Mouse (Mus musculus) urinary bladder, postnatal 36 days (tissue): ENCODE measurements at regions not wholly inside any gene's neighbourhood (a gene's known extent, or its start where the extent isn't known, plus 50 kb on each side); places are given as distances from the start of the nearest gene placed in this dataset.
A peak's percentile ranks its signal among the peaks of the same experiment; 100 is the strongest.

Experiments
- DNase-seq, 2 experiments: peaks; one replicate each; pipeline ENCODE4 v3.0.0; 2022; ENCODE audit warnings: low spot score in 2 of 2, mixed read lengths in 1 of 2

DNA sequence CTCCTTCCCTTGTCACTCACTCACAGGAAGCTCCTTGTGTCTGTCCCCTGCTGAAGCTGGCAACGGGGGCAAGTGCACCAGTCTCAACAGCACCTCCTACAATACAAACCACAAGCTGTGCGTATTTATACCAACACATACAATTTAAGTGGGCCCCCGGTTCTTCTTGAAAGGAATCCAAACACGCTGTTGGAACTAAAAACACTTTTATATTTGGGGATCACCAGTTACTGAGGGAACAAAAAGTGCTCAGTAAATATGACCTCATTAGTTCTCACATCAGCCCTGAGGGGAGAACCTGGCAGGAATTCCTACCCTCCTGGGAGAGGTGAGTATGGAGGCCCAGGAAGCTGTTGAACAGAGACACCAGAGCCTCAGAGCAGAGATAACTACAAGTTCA is 107.8 kb upstream of the Kit start:
- DNase-seq = no peak

GRCm38 (mm10) chr5:75467916-75468315 is 106.8 kb upstream of the Kit start:
- no peak for DNase-seq

- DNase-seq = no peak
Measured at GRCm38 (mm10) chr5:75471010-75471409, 103.7 kb upstream of the Kit start.

GRCm38 (mm10) chr5:75472484-75472883 is 102.2 kb upstream of the Kit start:
- DNase-seq = no peak

DNA sequence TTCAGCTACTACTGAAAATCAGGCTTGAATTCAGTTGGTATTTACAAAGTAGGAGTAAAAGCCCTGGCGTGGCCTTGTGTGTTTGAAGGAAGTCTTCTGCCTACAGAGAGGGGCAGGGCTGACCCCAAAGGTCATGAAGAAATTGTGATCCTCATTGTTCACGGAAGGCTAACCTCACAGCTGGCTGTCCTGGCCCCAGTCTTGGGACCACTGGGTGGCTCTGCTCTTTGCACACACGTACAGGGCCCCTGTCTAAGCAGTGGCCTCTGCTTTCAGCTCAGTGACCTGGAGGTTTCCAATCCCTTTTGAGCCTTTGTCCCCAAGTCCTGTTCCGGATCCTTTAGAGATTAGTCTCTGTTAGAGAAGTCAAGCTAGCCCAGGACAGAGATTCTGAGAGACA is 99.3 kb upstream of the Kit start:
- DNase-seq = no peak

- DNase-seq = no peak
Measured at GRCm38 (mm10) chr5:75478499-75478898, 96.2 kb upstream of the Kit start.

GRCm38 (mm10) chr5:75479149-75479548 is 95.6 kb upstream of the Kit start:
- no peak for DNase-seq

- DNase-seq = no peak
Measured at GRCm38 (mm10) chr5:75481595-75481994, 93.1 kb upstream of the Kit start.

DNA sequence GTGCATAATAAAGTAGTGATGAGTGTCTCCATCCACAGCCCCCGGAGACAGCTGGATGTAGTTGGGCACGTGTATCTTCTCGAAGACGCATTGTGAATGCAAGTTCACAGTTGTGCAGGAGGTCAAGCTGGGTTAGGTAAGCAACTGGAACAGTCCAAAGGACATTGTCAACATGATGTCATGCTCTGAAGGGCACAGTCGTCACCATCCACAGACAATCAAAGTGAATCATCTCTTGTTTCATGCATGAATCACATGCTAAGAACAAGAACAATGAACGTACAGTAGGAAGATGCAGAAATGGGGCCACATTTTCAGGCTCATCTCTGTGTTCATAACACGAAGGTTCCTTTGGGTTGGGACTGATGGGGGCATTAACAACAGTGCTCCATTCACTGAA is 90.4 kb upstream of the Kit start:
- DNase-seq = no peak

DNA sequence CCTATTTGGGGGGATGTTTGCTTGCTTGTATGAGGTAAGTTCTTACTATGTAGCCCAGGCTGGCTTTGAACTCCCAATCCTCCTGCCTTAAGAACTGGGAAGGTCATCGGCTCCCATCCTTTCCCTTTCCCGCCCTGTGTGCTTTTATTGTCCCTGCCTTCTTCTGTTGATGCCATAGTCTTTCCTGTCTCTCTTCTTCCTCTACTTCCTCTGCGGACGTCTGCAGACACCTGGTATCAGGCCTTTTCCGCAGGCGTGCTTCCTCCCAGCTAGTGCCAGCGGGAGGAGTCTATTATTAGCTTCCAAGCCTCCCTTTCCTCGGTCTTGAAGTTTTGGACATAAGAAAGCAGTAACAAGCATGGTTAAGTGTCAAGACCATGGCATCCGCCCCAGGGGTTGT is 83.9 kb upstream of the Kit start:
- no peak for DNase-seq

DNA sequence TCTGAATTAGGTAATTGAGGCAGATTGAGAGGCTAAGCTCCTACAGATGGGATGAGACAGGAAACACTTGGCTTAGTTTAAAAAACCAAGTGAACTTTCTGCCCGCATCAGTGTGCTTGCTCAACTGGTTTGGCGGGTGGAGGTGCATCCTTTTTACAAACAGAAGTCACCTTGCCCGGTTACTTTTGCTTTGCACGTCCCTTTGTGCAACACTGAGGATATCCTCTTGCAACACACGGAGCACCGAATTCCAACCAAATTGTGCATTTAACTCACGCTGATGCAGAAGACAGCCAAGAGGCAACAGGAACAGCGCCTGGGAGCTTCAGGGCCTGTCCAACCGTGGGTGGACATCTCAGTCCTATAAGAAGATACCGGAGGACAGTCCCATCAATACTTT is 80.6 kb upstream of the Kit start:
- peak; percentile 5 to 9 for DNase-seq

DNA sequence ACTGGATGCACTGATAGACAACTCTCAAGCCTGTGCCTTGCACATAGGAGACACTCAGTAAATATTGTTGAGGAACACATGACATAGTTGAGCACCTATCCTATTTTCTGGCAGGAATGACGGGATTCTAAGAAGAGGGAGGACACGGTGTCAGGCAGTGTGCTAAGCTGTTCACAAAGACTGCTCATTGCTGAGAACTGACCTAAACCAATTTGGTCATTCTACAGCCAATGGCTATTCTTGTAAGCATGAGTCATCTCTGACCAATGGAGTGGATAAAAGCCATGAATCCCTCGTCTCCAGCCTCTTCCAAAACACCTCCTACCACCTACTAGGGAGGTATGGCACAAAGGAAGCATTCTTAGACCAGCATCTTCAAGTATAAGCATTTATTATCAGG is 75.7 kb upstream of the Kit start:
- DNase-seq = no peak

- DNase-seq = no peak
Measured at GRCm38 (mm10) chr5:75499695-75500094, 75.0 kb upstream of the Kit start.

GRCm38 (mm10) chr5:75500654-75501416 is 73.9 kb upstream of the Kit start:
- no peak for DNase-seq

- DNase-seq = no peak
Measured at GRCm38 (mm10) chr5:75503673-75504072, 71.0 kb upstream of the Kit start.

- no peak for DNase-seq
Measured at GRCm38 (mm10) chr5:75512521-75513422, 61.9 kb upstream of the Kit start.

DNA sequence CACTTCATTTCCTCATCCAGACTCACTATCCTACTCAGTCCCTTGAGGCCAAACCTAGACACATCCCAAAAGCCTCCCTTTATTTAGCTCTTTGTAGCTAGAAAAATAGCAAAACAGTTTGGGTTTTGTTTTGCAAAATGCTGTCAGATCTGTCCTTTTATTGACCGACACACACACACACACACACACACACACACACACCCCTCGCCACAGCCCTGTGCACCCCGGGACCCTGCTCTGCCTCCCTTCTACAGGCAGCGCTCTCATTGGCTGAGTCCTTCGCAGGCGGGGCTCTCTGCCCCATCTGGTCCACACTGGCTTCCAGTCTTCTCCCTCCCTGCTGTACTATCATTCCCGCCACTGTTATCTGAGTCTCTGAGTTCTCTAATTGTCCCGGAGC is 56.5 kb upstream of the Kit start:
- DNase-seq = no peak

DNA sequence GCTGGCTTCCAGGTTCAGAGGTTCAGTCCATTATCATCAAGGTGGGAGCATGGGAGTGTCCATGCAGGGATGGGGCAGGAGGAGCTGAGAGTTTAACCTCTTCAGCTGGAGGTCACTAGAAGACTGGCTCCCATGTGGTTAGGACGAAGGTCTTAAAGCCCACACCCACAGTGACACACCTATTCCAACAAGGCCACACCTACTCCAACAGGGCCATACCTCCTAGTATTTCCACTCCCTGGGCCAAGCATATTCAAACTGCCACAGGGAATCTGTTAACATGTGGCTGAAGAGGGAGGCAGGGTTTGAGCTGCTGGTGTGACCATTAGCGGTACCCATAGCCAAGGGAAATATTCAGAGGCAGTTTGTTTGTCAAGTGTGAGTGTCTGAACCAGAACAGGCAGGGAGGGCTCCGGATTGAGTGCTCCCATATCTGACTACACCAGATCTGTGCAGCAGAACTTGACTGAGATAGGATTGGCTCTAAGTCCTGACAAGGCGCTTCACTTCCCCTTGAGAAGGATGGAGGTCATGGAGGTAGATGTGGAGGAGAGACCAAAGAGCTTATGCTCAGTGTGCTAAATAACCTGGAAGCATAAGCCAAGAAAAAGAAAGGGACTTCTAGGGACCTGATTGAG is 51.6 kb upstream of the Kit start:
- DNase-seq = no peak
